Mouse (Mus musculus) MEL (cell line): Measurements from ENCODE around the gene Eri3. TPM values are rescaled to one million over a fixed set of nuclear protein-coding genes. Genes with fewer than 3 reads are reported as not detected.
A peak's percentile ranks its signal among the peaks of the same experiment; 100 is the strongest.

ENCODE experiments used
- DNase-seq: peaks from one replicate; pipeline ENCODE4 v3.0.0; 2011; ENCODE audit warnings: low read depth, low spot score
- H3K27ac ChIP-seq: 2 replicates; pipeline ENCODE4 v1.5.1; 2012; ENCODE audit warnings: low read depth, mild to moderate bottlenecking, control low read depth, low read length, moderate library complexity; ENCODE audit not compliant: control insufficient read depth
- H3K27me3 ChIP-seq, 2 experiments: fragments of 150-350 bp in 1 of 2; sonication (generic) in 1 of 2; 2 replicates each; pipeline ENCODE4 v1.6.1; 2012; ENCODE audit warnings: low read length in 2 of 2, mild to moderate bottlenecking in 2 of 2, improper control_type of control experiment in 1 of 2, moderate library complexity in 1 of 2; ENCODE audit not compliant: insufficient read depth in 2 of 2, control insufficient read depth in 1 of 2
- H3K36me3 ChIP-seq, 2 experiments: 2 replicates each; pipeline ENCODE4 v1.6.1; 2012 to 2014; ENCODE audit warnings: low read length in 2 of 2, improper control_type of control experiment in 1 of 2, inconsistent platforms in 1 of 2, mild to moderate bottlenecking in 1 of 2; ENCODE audit not compliant: insufficient read depth in 2 of 2, control insufficient read depth in 1 of 2
- H3K4me1 ChIP-seq, 2 experiments: fragments of 150-350 bp in 1 of 2; sonication (generic) in 1 of 2; 2 replicates each; pipeline ENCODE4 v1.6.1; 2012; ENCODE audit warnings: low read length in 2 of 2, improper control_type of control experiment in 1 of 2, mild to moderate bottlenecking in 1 of 2; ENCODE audit not compliant: insufficient read depth in 2 of 2, control insufficient read depth in 1 of 2
- H3K4me3 ChIP-seq, 2 experiments: fragments of 150-350 bp in 1 of 2; sonication (generic) in 1 of 2; 2 replicates each; pipeline ENCODE4 v1.5.1; 2012; ENCODE audit warnings: low read depth in 2 of 2, low read length in 2 of 2, mild to moderate bottlenecking in 2 of 2, moderate library complexity in 2 of 2, control low read depth in 1 of 2, improper control_type of control experiment in 1 of 2; ENCODE audit not compliant: control insufficient read depth in 1 of 2, insufficient read depth in 1 of 2
- H3K79me2 ChIP-seq: 2 replicates; pipeline ENCODE4 v1.6.1; 2012; ENCODE audit warnings: mild to moderate bottlenecking, low read length, moderate library complexity; ENCODE audit not compliant: control insufficient read depth, poor library complexity, insufficient read depth
- H3K9ac ChIP-seq: 2 replicates; pipeline ENCODE4 v1.6.1; 2012; ENCODE audit warnings: low read depth, mild to moderate bottlenecking, control low read depth, low read length, moderate library complexity; ENCODE audit not compliant: control insufficient read depth, poor library complexity, severe bottlenecking
- H3K9me3 ChIP-seq: fragments of 150-350 bp; sonication (generic); replicated peaks from 2 replicates; pipeline ENCODE4 v1.6.1; 2012; ENCODE audit warnings: mild to moderate bottlenecking, low read length, improper control_type of control experiment, moderate library complexity; ENCODE audit not compliant: insufficient read depth
- CHD2 ChIP-seq: IDR thresholded peaks from 2 replicates; pipeline ENCODE4 v1.6.1; 2011; ENCODE audit warnings: low read length, improper control_type of control experiment
- ELF1 ChIP-seq: IDR thresholded peaks from 2 replicates; pipeline ENCODE4 v1.6.1; 2014; ENCODE audit warnings: low read depth, mild to moderate bottlenecking, inconsistent platforms, low read length, improper control_type of control experiment, moderate library complexity
- EP300 ChIP-seq, 2 experiments: IDR thresholded peaks; 2 replicates each; pipeline ENCODE4 v1.6.1; 2011; ENCODE audit warnings: improper control_type of control experiment in 2 of 2, low read length in 2 of 2, low read depth in 1 of 2, mild to moderate bottlenecking in 1 of 2
- JUND ChIP-seq: IDR thresholded peaks from 2 replicates; pipeline ENCODE4 v1.6.1; 2011; ENCODE audit warnings: low read depth, mild to moderate bottlenecking, improper control_type of control experiment, low read length
- KAT2A ChIP-seq: conservative IDR thresholded peaks from 2 replicates; pipeline ENCODE4 v1.6.1; 2012; ENCODE audit warnings: low read depth, low read length, improper control_type of control experiment, inconsistent platforms
- MAX ChIP-seq: IDR thresholded peaks from 2 replicates; pipeline ENCODE4 v1.6.1; 2011; ENCODE audit warnings: low read length, improper control_type of control experiment
- NRF1 ChIP-seq: IDR thresholded peaks from 2 replicates; pipeline ENCODE4 v1.6.1; 2014; ENCODE audit warnings: low read depth, mild to moderate bottlenecking, inconsistent platforms, low read length, improper control_type of control experiment, moderate library complexity; ENCODE audit not compliant: poor library complexity, insufficient read depth, severe bottlenecking
- POLR2AphosphoS2 ChIP-seq: IDR thresholded peaks from 2 replicates; pipeline ENCODE4 v1.6.1; 2011; ENCODE audit warnings: low read length, improper control_type of control experiment
- RAD21 ChIP-seq: IDR thresholded peaks from 2 replicates; pipeline ENCODE4 v1.6.1; 2011; ENCODE audit warnings: mild to moderate bottlenecking, low read depth, low read length, improper control_type of control experiment
- TBP ChIP-seq: IDR thresholded peaks from 2 replicates; pipeline ENCODE4 v1.8.0; 2011; ENCODE audit warnings: low read depth, low read length, improper control_type of control experiment
- TCF12 ChIP-seq: IDR thresholded peaks from 2 replicates; pipeline ENCODE4 v1.6.1; 2014; ENCODE audit warnings: low read depth, mild to moderate bottlenecking, inconsistent platforms, low read length, improper control_type of control experiment, moderate library complexity
- USF1 ChIP-seq: IDR thresholded peaks from 2 replicates; pipeline ENCODE4 v1.6.1; 2014; ENCODE audit warnings: low read depth, mild to moderate bottlenecking, inconsistent platforms, low read length, improper control_type of control experiment, moderate library complexity
- polyA plus RNA-seq, 2 experiments: library from polyadenylated mRNA; stranded (reverse) in 1 of 2; unstranded in 1 of 2; fragments of >175 nt in 1 of 2; fragments of >200 nt in 1 of 2; gene quantifications; 2 replicates each; pipeline versions ENCODE4 v1.2.1 to v1.2.4; 2012; ENCODE audit warnings: low replicate concordance in 2 of 2, low read depth in 1 of 2; ENCODE audit not compliant: insufficient read length in 2 of 2, insufficient read depth in 1 of 2, missing spikeins in 1 of 2
- total RNA-seq: library from RNA; depleted of rRNA; stranded (reverse); fragments of 300-350 nt; gene quantifications from 2 replicates; pipeline ENCODE4 v1.2.3, GENCODE M21; 2012

The Eri3 gene
- total and polyA plus RNA-seq, 3 experiments = 36.7 to 63.9 TPM; not detected in 1

DNA sequence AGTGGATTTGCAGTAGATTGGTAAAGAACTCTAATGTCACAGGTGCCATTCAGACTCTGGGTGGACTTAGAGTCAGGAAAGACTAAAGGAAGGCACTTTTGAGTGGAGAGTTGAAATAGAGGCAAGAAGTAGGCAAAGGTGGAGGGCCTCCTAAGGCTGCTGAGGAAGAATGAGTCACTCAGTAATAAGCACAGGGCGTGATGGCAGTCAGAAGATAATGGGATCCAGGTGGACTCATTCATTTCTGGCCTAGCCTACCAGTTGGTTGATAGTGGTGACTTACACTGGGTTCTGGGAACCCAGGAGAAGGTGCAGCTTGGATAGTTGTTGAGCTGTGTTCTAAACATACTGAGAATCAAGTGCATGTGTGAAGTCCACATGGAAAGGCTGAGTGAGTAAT is 91.6 kb downstream of the Eri3 start:
- H3K9me3 ChIP-seq = no peaks in the 10 kb centered on the region
- H3K27ac ChIP-seq = peak overlapping the region; percentile 5; the same call in 1 of the 2 replicates
- H3K9ac ChIP-seq = no peak overlapping the region
- H3K36me3 ChIP-seq = peaks cover 0 to 16% of the 10 kb centered on the region in 2 experiments; a peak in 3 of 4 replicates
- peak; percentile 38 for DNase-seq
- no peak for TF ChIP-seq KAT2A
- 0 out of 4 replicates have a peak, but pooled peaks of 1 of the 2 experiments have one; percentile 19 for TF ChIP-seq EP300 (IDR thresholded peaks at IDR 0.05; ENCODE audit: low read depth in 1 of 2, low read length in 2 of 2)
- H3K4me1 ChIP-seq = peaks cover 5 to 25% of the 10 kb centered on the region in 2 experiments
- H3K4me3 ChIP-seq = no peak overlapping the region
- no peaks in the 10 kb centered on the region for H3K79me2 ChIP-seq
- H3K27me3 ChIP-seq = no peaks in the 10 kb centered on the region

DNA sequence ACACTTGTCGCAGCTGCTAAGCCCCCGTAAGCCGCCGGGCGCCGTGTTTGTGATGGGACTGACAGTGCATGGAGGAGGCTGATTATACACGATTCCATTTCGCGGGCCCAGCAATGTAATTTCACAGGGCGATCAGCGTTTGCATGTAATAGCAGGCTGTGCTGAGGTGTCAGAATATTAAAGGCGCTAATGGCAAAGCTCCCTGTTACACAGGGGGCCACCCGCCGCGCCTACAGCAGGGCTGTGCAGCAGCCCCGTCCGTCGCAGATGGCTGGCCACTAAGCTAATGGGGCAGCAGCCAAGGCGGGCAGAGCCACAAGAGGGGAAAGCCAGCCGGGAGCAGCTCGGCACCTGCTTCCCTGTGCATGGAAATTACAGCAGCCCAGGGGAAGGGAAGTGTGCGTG is 94.9 kb downstream of the Eri3 start:
- H3K27me3 ChIP-seq = no peaks in the 10 kb centered on the region
- no peak overlapping the region for H3K9ac ChIP-seq
- H3K79me2 ChIP-seq = no peaks in the 10 kb centered on the region
- H3K4me3 ChIP-seq = no peak overlapping the region
- DNase-seq = no peak
- no peaks in the 10 kb centered on the region for H3K9me3 ChIP-seq
- no peak for TF ChIP-seq RAD21
- TF ChIP-seq USF1 = no peak
- TF ChIP-seq NRF1 = no peak
- no peak for TF ChIP-seq MAX
- TF ChIP-seq JUND = no peak
- TF ChIP-seq CHD2 = no peak
- no peak for TF ChIP-seq POLR2AphosphoS2
- TF ChIP-seq TCF12 = no peak
- TF ChIP-seq ELF1 = no peak
- H3K36me3 ChIP-seq = peaks cover 0 to 22% of the 10 kb centered on the region in 2 experiments; a peak in 3 of 4 replicates
- peaks cover 9 to 34% of the 10 kb centered on the region in 2 experiments for H3K4me1 ChIP-seq
- H3K27ac ChIP-seq = no peak overlapping the region

DNA sequence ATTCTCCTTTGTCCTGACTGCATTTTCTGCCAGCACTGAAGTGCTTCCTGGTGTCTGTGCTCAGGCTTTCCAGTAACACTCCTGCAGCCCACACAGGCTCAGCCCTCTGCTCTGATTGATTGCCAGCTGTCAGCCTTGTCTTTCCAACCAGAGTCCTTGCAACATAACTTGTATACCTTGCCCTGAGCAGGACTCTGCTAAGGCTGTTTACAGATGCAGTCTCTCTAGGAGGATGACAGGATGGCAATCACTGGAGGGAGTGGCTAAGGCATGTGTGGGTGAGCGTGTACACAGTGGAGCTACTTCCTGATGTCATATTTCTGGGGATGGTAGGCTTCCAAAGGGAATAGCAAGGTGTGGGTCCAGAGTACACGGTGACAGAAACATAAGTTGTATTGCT is 95.7 kb downstream of the Eri3 start:
- H3K79me2 ChIP-seq = no peaks in the 10 kb centered on the region
- no peak overlapping the region for H3K4me3 ChIP-seq
- no peak for DNase-seq
- no peaks in the 10 kb centered on the region for H3K27me3 ChIP-seq
- no peak for TF ChIP-seq TBP
- H3K27ac ChIP-seq = no peak overlapping the region
- H3K9ac ChIP-seq = no peak overlapping the region
- H3K4me1 ChIP-seq = peaks cover 9 to 32% of the 10 kb centered on the region in 2 experiments
- H3K9me3 ChIP-seq = no peaks in the 10 kb centered on the region
- H3K36me3 ChIP-seq = peaks cover 0 to 22% of the 10 kb centered on the region in 2 experiments; a peak in 3 of 4 replicates
